Mouse (Mus musculus) ES-Bruce4 (cell line): ENCODE results near the gene Gm47955.

Source experiments
- CTCF ChIP-seq: IDR thresholded peaks from one replicate; pipeline ENCODE4 v1.8.1; 2011; ENCODE audit warnings: low read depth, low read length
- POLR2A ChIP-seq: IDR thresholded peaks from one replicate; pipeline ENCODE4 v1.8.1; 2011; ENCODE audit warnings: low read length; ENCODE audit not compliant: insufficient read depth

GRCm38 (mm10) chr1:82987530-82988198, 27.6 kb downstream of the Gm47955 start:
- no peak for TF ChIP-seq CTCF
- no peak for TF ChIP-seq POLR2A
